Mouse (Mus musculus): ENCODE measurements around the gene Insig1.
A peak's percentile ranks its signal among the peaks of the same experiment; 100 is the strongest.

Gene Insig1

GRCm38 (mm10) chr5:28065275-28065674 lies 5.9 kb upstream of the Insig1 start:
- DNase-seq (ENCODE audit: low read depth) = no peak

- no peak for DNase-seq (ENCODE audit: low read depth)
Measured at GRCm38 (mm10) chr5:28066311-28066710, 4.9 kb upstream of the Insig1 start.

- no peak for DNase-seq (ENCODE audit: low read depth)
Measured at GRCm38 (mm10) chr5:28070149-28070827, 875 bp upstream of the Insig1 start.

- peak; percentile 58 for DNase-seq (ENCODE audit: low read depth)
Measured at GRCm38 (mm10) chr5:28071456-28072223, 477 bp downstream of the Insig1 start.

- DNase-seq (ENCODE audit: low read depth) = no peak
Measured at GRCm38 (mm10) chr5:28079431-28079830, 8.3 kb downstream of the Insig1 start.

- no peak for DNase-seq (ENCODE audit: low read depth)
Measured at GRCm38 (mm10) chr5:28081127-28081526, 10.0 kb downstream of the Insig1 start.

GRCm38 (mm10) chr5:28081822-28082221 lies 10.7 kb downstream of the Insig1 start:
- DNase-seq (ENCODE audit: low read depth) = no peak

GRCm38 (mm10) chr5:28082312-28082711 lies 11.1 kb downstream of the Insig1 start:
- no peak for DNase-seq (ENCODE audit: low read depth)

- no peak for DNase-seq (ENCODE audit: low read depth)
Measured at GRCm38 (mm10) chr5:28082796-28083195, 11.6 kb downstream of the Insig1 start.

GRCm38 (mm10) chr5:28084743-28085142 lies 13.6 kb downstream of the Insig1 start:
- DNase-seq (ENCODE audit: low read depth) = no peak

GRCm38 (mm10) chr5:28090547-28090946 lies 19.4 kb downstream of the Insig1 start:
- no peak for DNase-seq (ENCODE audit: low read depth)

- no peak for DNase-seq (ENCODE audit: low read depth)
Measured at GRCm38 (mm10) chr5:28092327-28092726, 21.2 kb downstream of the Insig1 start.

GRCm38 (mm10) chr5:28093874-28094273 lies 22.7 kb downstream of the Insig1 start:
- peak; percentile 50 for DNase-seq (ENCODE audit: low read depth)

- no peak for DNase-seq (ENCODE audit: low read depth)
Measured at GRCm38 (mm10) chr5:28094393-28094792, 23.2 kb downstream of the Insig1 start.

- DNase-seq (ENCODE audit: low read depth) = no peak
Measured at GRCm38 (mm10) chr5:28094846-28095245, 23.7 kb downstream of the Insig1 start.

- DNase-seq (ENCODE audit: low read depth) = no peak
Measured at GRCm38 (mm10) chr5:28095671-28096070, 24.5 kb downstream of the Insig1 start.

GRCm38 (mm10) chr5:28106966-28107365 lies 35.8 kb downstream of the Insig1 start:
- DNase-seq (ENCODE audit: low read depth) = no peak

GRCm38 (mm10) chr5:28107974-28108373 lies 36.8 kb downstream of the Insig1 start:
- DNase-seq (ENCODE audit: low read depth) = no peak

GRCm38 (mm10) chr5:28110881-28111280 lies 39.7 kb downstream of the Insig1 start:
- no peak for DNase-seq (ENCODE audit: low read depth)

- no peak for DNase-seq (ENCODE audit: low read depth)
Measured at GRCm38 (mm10) chr5:28117251-28117880, 46.2 kb downstream of the Insig1 start.

GRCm38 (mm10) chr5:28117882-28118530 lies 46.8 kb downstream of the Insig1 start:
- DNase-seq (ENCODE audit: low read depth) = no peak

- no peak for DNase-seq (ENCODE audit: low read depth)
Measured at GRCm38 (mm10) chr5:28118531-28118925, 47.4 kb downstream of the Insig1 start.

- DNase-seq (ENCODE audit: low read depth) = no peak
Measured at GRCm38 (mm10) chr5:28119576-28119975, 48.4 kb downstream of the Insig1 start.
